Mouse (Mus musculus): ENCODE measurements around the gene Tti1. TPM values are rescaled to one million over a fixed set of nuclear protein-coding genes. Genes with fewer than 3 reads are reported as not detected.

The Tti1 gene
- polyA plus RNA-seq, 1 experiment from 2014 or later = 13.6 TPM

DNA sequence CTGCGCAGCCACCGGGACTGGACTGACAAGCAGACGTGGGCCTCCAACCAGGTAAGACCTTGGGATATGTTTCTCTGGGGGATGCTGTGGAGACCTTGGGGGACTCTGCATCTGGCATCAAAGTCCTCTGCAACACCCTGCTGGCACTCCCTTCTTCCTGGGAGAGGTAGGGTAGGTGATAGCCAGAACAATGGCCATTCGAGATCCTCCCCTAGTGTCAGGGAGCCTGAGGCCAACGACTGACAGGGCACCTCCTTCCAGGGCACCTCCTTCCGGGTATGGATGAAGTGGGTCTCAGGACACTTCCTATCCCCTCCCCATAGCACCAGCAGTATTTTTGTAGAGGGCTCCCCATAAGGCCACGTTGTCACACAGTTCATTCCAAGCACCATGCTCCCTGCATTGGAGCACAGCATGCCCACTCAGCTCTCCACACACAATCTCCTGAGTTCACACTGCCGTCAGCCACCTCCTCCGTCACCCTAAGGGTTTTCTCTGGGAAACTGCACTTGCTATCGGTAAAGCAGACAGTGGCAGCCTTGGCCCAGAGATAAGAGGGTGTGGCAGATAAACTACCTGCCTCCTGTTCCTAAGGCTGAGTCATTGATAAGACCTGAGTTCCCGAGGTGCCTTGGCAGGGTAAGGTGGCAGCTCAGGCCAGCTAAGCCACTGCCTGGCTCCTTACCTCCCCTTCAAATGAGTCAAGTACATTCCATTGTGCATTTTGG, 92.6 kb downstream of the Tti1 start:
- Histone ChIP-seq H3K36me3 (ENCODE audit: insufficient read depth, low read length) (no peaks in the 10 kb centered on the region), H3K4me1 (replicated peaks; ENCODE audit: insufficient read depth, low read length) (peaks cover under 1% of the 10 kb centered on the region; the same call in 1 of the 2 replicates), H3K9ac (ENCODE audit: low read depth, low read length) (no peak overlapping the region), H3K27me3 (ENCODE audit: insufficient read depth, low read length) (peaks cover 6% of the 10 kb centered on the region; the same call in 1 of the 2 replicates), H3K4me3 (replicated peaks; ENCODE audit: low read depth, low read length) (no peak overlapping the region), H3K9me3 (replicated peaks; ENCODE audit: low read length) (no peaks in the 10 kb centered on the region), H3K27ac (no peak overlapping the region), H3K4me2 (ENCODE audit: low read length) (no peak overlapping the region)
- WGBS = 74% methylated on average over 11 of the region's 11 CpGs
- DNase-seq (ENCODE audit: low spot score) (no peak), ATAC-seq (replicated peaks; ENCODE audit: low FRiP score, low read depth) (no peak)
- TF ChIP-seq CTCF (IDR thresholded peaks at IDR 0.05; ENCODE audit: low read depth) = no peak

GRCm38 (mm10) chr2:157932655-157933054, 95.6 kb downstream of the Tti1 start:
- Histone ChIP-seq H3K4me3 (replicated peaks; ENCODE audit: low read depth, low read length) (no peak overlapping the region), H3K9ac (ENCODE audit: low read depth, low read length) (no peak overlapping the region), H3K4me2 (ENCODE audit: low read length) (no peak overlapping the region), H3K27ac (no peak overlapping the region), H3K4me1 (replicated peaks; ENCODE audit: insufficient read depth, low read length) (no peaks in the 10 kb centered on the region), H3K27me3 (ENCODE audit: insufficient read depth, low read length) (no peaks in the 10 kb centered on the region), H3K9me3 (replicated peaks; ENCODE audit: low read length) (no peaks in the 10 kb centered on the region), H3K36me3 (ENCODE audit: insufficient read depth, low read length) (no peaks in the 10 kb centered on the region)
- peak; percentile 54; the same call in 1 of the 2 replicates for TF ChIP-seq CTCF (IDR thresholded peaks at IDR 0.05; ENCODE audit: low read depth)
- DNase-seq (ENCODE audit: low spot score) (no peak), ATAC-seq (replicated peaks; ENCODE audit: low FRiP score, low read depth) (no peak)
- WGBS = 71% methylated on average over 4 of the region's 4 CpGs

Other genes starting within 250 kb of the Tti1 start
- gene Vstm2l, start 113.8 kb downstream of the Tti1 start, polyA plus RNA-seq (2015; fragmentation: Nextera tagmentation; extraction: Ambion mirVana) = 0.26 and 0.38 TPM in 2 replicates
- 29.6 and 34.9 TPM in 2 replicates for gene Rprd1b, start 64 bp upstream of the Tti1 start, polyA plus RNA-seq (2015; fragmentation: Nextera tagmentation; extraction: Ambion mirVana)
- 26.9 and 31.7 TPM in 2 replicates for gene Tgm2, start 118.0 kb upstream of the Tti1 start, polyA plus RNA-seq (2015; fragmentation: Nextera tagmentation; extraction: Ambion mirVana)
- 4.0 and 4.7 TPM in 2 replicates for gene D630003M21Rik, start 200.8 kb upstream of the Tti1 start, polyA plus RNA-seq (2015; fragmentation: Nextera tagmentation; extraction: Ambion mirVana)
- gene Bpi, start 229.7 kb upstream of the Tti1 start, polyA plus RNA-seq (2015; fragmentation: Nextera tagmentation; extraction: Ambion mirVana) = 0.08 and 0.12 TPM in 2 replicates

Measured in kidney, postnatal 0 days (tissue).